In genomic region chr1:92178021-92178895, GRCm38 (mm10) we compare ENCODE assay signal across 8 mouse cellular contexts. TPM values are rescaled to one million over a fixed set of nuclear protein-coding genes. Genes with fewer than 3 reads are reported as not detected.
DNase-seq lines count a peak whose midpoint lies in the region; ATAC-seq and TF ChIP-seq lines count a peak whose summit lies in the region.

No protein-coding gene starts in this region.

- intact Hi-C loops in gastrocnemius, adult 2 months (cut with DNase I): loop anchor here (5.0 to 10.0 kb wide), 4 partner anchors 36 to 277 kb away; no protein-coding TSS in a partner anchor

- ATAC-seq in heart, embryonic 16.5 days (replicated peaks; ENCODE audit: extremely low read depth, insufficient read depth, low FRiP score): no peak
- no peak for ATAC-seq in liver, embryonic 13.5 days (ENCODE audit: low read depth)
- no peak for ATAC-seq in stomach, embryonic 15.5 days (ENCODE audit: insufficient read depth, low FRiP score, low read depth)
- ATAC-seq in megakaryocyte progenitor cell, adult 5-6 weeks (replicated peaks; ENCODE audit: poor library complexity): no peak

- peak overlapping the region; percentile 80 for H3K4me3 ChIP-seq in gastrocnemius, adult 2 months
- H3K4me3 ChIP-seq in heart, embryonic 16.5 days (ENCODE audit: low read length): peak overlapping the region; percentile 87
- peak overlapping the region; percentile 86; the same call in 1 of the 2 replicates for H3K4me3 ChIP-seq in liver, embryonic 13.5 days (replicated peaks)
- peak overlapping the region; percentile 64; the same call in 1 of the 2 replicates for H3K4me3 ChIP-seq in stomach, embryonic 15.5 days (replicated peaks)

- peak overlapping the region; percentile 92 for H3K27ac ChIP-seq in gastrocnemius, adult 2 months
- H3K27ac ChIP-seq in heart, embryonic 16.5 days (ENCODE audit: low read length): peak overlapping the region; percentile 47; the same call in 1 of the 2 replicates
- H3K27ac ChIP-seq in liver, embryonic 13.5 days: no peak overlapping the region
- H3K27ac ChIP-seq in stomach, embryonic 15.5 days: no peak overlapping the region

- 0 out of 2 replicates have a peak, but pooled peaks have one; percentile 5 for TF ChIP-seq CTCF in gastrocnemius, adult 2 months (IDR thresholded peaks at IDR 0.05)

- H3K9me3 ChIP-seq in heart, embryonic 16.5 days (replicated peaks; ENCODE audit: control insufficient read depth, low read length): no peaks in the 10 kb centered on the region
- no peaks in the 10 kb centered on the region for H3K9me3 ChIP-seq in liver, embryonic 13.5 days (replicated peaks)
- no peaks in the 10 kb centered on the region for H3K9me3 ChIP-seq in stomach, embryonic 15.5 days

- no peak for DNase-seq in gastrocnemius, adult 2 months
- no peak for DNase-seq in gastrocnemius, postnatal 10 days
- DNase-seq in 3T3-L1 (ENCODE audit: low read depth, low spot score): peak; percentile 36
- DNase-seq in adrenal gland, postnatal 14 days: peak; percentile 51
- no peak for DNase-seq in liver, embryonic 13.5 days

- WGBS in heart, embryonic 16.5 days: 44% methylated on average over 10 of the region's 10 CpGs
- 63% methylated on average over 10 of the region's 10 CpGs for WGBS in liver, embryonic 13.5 days (ENCODE audit: insufficient replicate concordance)
- WGBS in stomach, embryonic 15.5 days: 49% methylated on average over 10 of the region's 10 CpGs

- no peaks in the 10 kb centered on the region for H3K36me3 ChIP-seq in heart, embryonic 16.5 days (ENCODE audit: control insufficient read depth, insufficient read depth)
- no peaks in the 10 kb centered on the region for H3K36me3 ChIP-seq in liver, embryonic 13.5 days
- H3K36me3 ChIP-seq in stomach, embryonic 15.5 days: no peaks in the 10 kb centered on the region

- peak overlapping the region; percentile 90; the same call in 1 of the 2 replicates for H3K9ac ChIP-seq in heart, embryonic 16.5 days (ENCODE audit: low read length)
- H3K9ac ChIP-seq in liver, embryonic 13.5 days: peak overlapping the region; percentile 92; the same call in 1 of the 2 replicates
- no peak overlapping the region for H3K9ac ChIP-seq in stomach, embryonic 15.5 days

- H3K27me3 ChIP-seq in heart, embryonic 16.5 days (ENCODE audit: control insufficient read depth, insufficient read depth, low read length): no peaks in the 10 kb centered on the region
- no peaks in the 10 kb centered on the region for H3K27me3 ChIP-seq in liver, embryonic 13.5 days
- H3K27me3 ChIP-seq in stomach, embryonic 15.5 days (replicated peaks): no peaks in the 10 kb centered on the region

- H3K4me2 ChIP-seq in heart, embryonic 16.5 days (ENCODE audit: low read depth, low read length): peak overlapping the region; percentile 83
- H3K4me2 ChIP-seq in liver, embryonic 13.5 days: peak overlapping the region; percentile 98
- H3K4me2 ChIP-seq in stomach, embryonic 15.5 days: peak overlapping the region; percentile 63

- H3K4me1 ChIP-seq in heart, embryonic 16.5 days (ENCODE audit: control insufficient read depth, insufficient read depth, low read length): peaks cover 37% of the 10 kb centered on the region
- peaks cover 37% of the 10 kb centered on the region for H3K4me1 ChIP-seq in liver, embryonic 13.5 days (replicated peaks)
- peaks cover 43% of the 10 kb centered on the region for H3K4me1 ChIP-seq in stomach, embryonic 15.5 days

RNA-seq across cellular contexts. Expression of gene Hdac4, which starts 17.2 kb away (rescaled TPM):
- 10 to 100 TPM; 41.8 to 66.3 TPM for total RNA-seq in gastrocnemius, adult 2 months (2021)
- total RNA-seq in gastrocnemius, postnatal 10 days (2021): 10 to 100 TPM; 54.9 to 60.0 TPM
- 70.1 and 70.3 TPM in 2 replicates for total RNA-seq in adrenal gland, postnatal 14 days (2021)
- 13.1 and 18.1 TPM in 2 replicates for polyA plus RNA-seq in heart, embryonic 16.5 days (2015; fragmentation: Nextera tagmentation; extraction: Ambion mirVana)
- 3.9 and 4.2 TPM in 2 replicates for polyA plus RNA-seq in liver, embryonic 13.5 days (2015; fragmentation: Nextera tagmentation; extraction: Ambion mirVana)
- polyA plus RNA-seq in stomach, embryonic 15.5 days (2015; fragmentation: Nextera tagmentation; extraction: Ambion mirVana): 17.3 and 18.2 TPM in 2 replicates
- total RNA-seq in megakaryocyte progenitor cell, adult 5-6 weeks (2015): 13.8 and 22.6 TPM in 2 replicates
- 8.4 and 9.3 TPM in 2 replicates for total RNA-seq in megakaryocyte progenitor cell, adult 5-6 weeks (2017)

Comparison
In these comparisons a context has a peak if more than half of its experiments do, and no peak if none do; other contexts are left out.
1. DNase-seq: peak in 3T3-L1 (single experiment) and adrenal gland, postnatal 14 days (single experiment); none in gastrocnemius, adult 2 months (single experiment), gastrocnemius, postnatal 10 days (single experiment) and liver, embryonic 13.5 days (single experiment).
2. H3K27ac ChIP-seq: peak in gastrocnemius, adult 2 months (single experiment) and heart, embryonic 16.5 days (single experiment); none in liver, embryonic 13.5 days (single experiment) and stomach, embryonic 15.5 days (single experiment).
3. Peak in every context shown above with its lines, with median percentiles within 50 percentile points of each other: H3K4me3 ChIP-seq and H3K4me2 ChIP-seq.